Mouse (Mus musculus) midbrain, embryonic 12.5 days (tissue): Measurements from ENCODE around the gene Rasl11b. TPM values are rescaled to one million over a fixed set of nuclear protein-coding genes. Genes with fewer than 3 reads are reported as not detected.

Experiments used
- ATAC-seq: fragments of 200-750 bp; cut with Nextera tagmentation; 2 replicates; pipeline ENCODE4 v1.8.0; 2017; ENCODE audit warnings: low read depth, moderate TSS enrichment, moderate library complexity; ENCODE audit not compliant: low FRiP score
- H3K27ac ChIP-seq: fragments of 300-500 bp; sonication (generic); replicated peaks from 2 replicates; pipeline ENCODE4 v1.5.1; 2016; ENCODE audit warnings: mild to moderate bottlenecking
- H3K27me3 ChIP-seq: fragments of 300-500 bp; sonication (generic); 2 replicates; pipeline ENCODE4 v1.6.1; 2016; ENCODE audit warnings: mild to moderate bottlenecking
- H3K36me3 ChIP-seq: fragments of 300-500 bp; sonication (generic); 2 replicates; pipeline ENCODE4 v1.6.1; 2016
- H3K4me1 ChIP-seq: fragments of 300-500 bp; sonication (generic); 2 replicates; pipeline ENCODE4 v1.6.1; 2016
- H3K4me2 ChIP-seq: fragments of 300-500 bp; sonication (generic); replicated peaks from 2 replicates; pipeline ENCODE4 v1.6.1; 2016; ENCODE audit warnings: mild to moderate bottlenecking, moderate library complexity
- H3K4me3 ChIP-seq: fragments of 300-500 bp; sonication (generic); 2 replicates; pipeline ENCODE4 v1.5.1; 2016; ENCODE audit warnings: mild to moderate bottlenecking
- H3K9ac ChIP-seq: fragments of 300-500 bp; sonication (generic); replicated peaks from 2 replicates; pipeline ENCODE4 v1.6.1; 2016; ENCODE audit warnings: mild to moderate bottlenecking, moderate library complexity
- H3K9me3 ChIP-seq: fragments of 300-500 bp; sonication (generic); 2 replicates; pipeline ENCODE4 v1.6.1; 2016; ENCODE audit warnings: mild to moderate bottlenecking
- WGBS: fragments of 180-500 bp; shearing (Covaris S2); methylation state at CpG from one replicate; pipeline ENCODE4 v1.1.7; 2016; 5-methylcytosine and 5-hydroxymethylcytosine counted together
- polyA plus RNA-seq: library from polyadenylated mRNA; unstranded; fragments of >200 nt; fragmentation: Nextera tagmentation; extraction: Ambion mirVana; gene quantifications from 2 replicates; pipeline ENCODE4 v1.2.1, GENCODE M21; 2016

The Rasl11b gene
- polyA plus RNA-seq, 1 experiment from 2014 or later = 31.3 TPM

GRCm38 (mm10) chr5:74189484-74190160 is 5.5 kb upstream of the Rasl11b start:
- H3K27me3 ChIP-seq = peaks cover 53% of the 10 kb centered on the region
- H3K36me3 ChIP-seq = no peaks in the 10 kb centered on the region
- WGBS = 43% methylated on average over 9 of the region's 9 CpGs
- peaks cover 23% of the 10 kb centered on the region for H3K4me1 ChIP-seq
- ATAC-seq = no peak
- H3K9ac ChIP-seq = no peak overlapping the region
- no peak overlapping the region for H3K4me2 ChIP-seq
- H3K4me3 ChIP-seq = no peak overlapping the region
- H3K9me3 ChIP-seq = no peaks in the 10 kb centered on the region
- no peak overlapping the region for H3K27ac ChIP-seq

GRCm38 (mm10) chr5:74190161-74190491 is 5.0 kb upstream of the Rasl11b start:
- H3K36me3 ChIP-seq = no peaks in the 10 kb centered on the region
- H3K4me3 ChIP-seq = no peak overlapping the region
- no peak overlapping the region for H3K4me2 ChIP-seq
- peaks cover 49% of the 10 kb centered on the region for H3K27me3 ChIP-seq
- no peak overlapping the region for H3K9ac ChIP-seq
- H3K4me1 ChIP-seq = peaks cover 26% of the 10 kb centered on the region
- H3K27ac ChIP-seq = no peak overlapping the region
- ATAC-seq = no peak
- WGBS = 28% methylated on average over 9 of the region's 9 CpGs
- no peaks in the 10 kb centered on the region for H3K9me3 ChIP-seq

- Histone ChIP-seq H3K27ac (no peak overlapping the region), H3K4me1 (peaks cover 30% of the 10 kb centered on the region), H3K36me3 (no peaks in the 10 kb centered on the region), H3K27me3 (peaks cover 45% of the 10 kb centered on the region), H3K9me3 (no peaks in the 10 kb centered on the region), H3K4me2 (no peak overlapping the region), H3K4me3 (no peak overlapping the region), H3K9ac (no peak overlapping the region)
- no peak for ATAC-seq
- 73% methylated on average over 5 of the region's 5 CpGs for WGBS
Measured at GRCm38 (mm10) chr5:74190911-74191310, 4.2 kb upstream of the Rasl11b start.

GRCm38 (mm10) chr5:74193008-74193407 is 2.1 kb upstream of the Rasl11b start:
- Histone ChIP-seq H3K27ac (no peak overlapping the region), H3K9me3 (no peaks in the 10 kb centered on the region), H3K4me1 (peaks cover 46% of the 10 kb centered on the region), H3K27me3 (peaks cover 37% of the 10 kb centered on the region), H3K4me2 (no peak overlapping the region), H3K9ac (no peak overlapping the region), H3K36me3 (no peaks in the 10 kb centered on the region), H3K4me3 (no peak overlapping the region)
- no peak for ATAC-seq
- 60% methylated on average over 2 of the region's 2 CpGs for WGBS

- Histone ChIP-seq H3K4me3 (no peak overlapping the region), H3K36me3 (no peaks in the 10 kb centered on the region), H3K27me3 (peaks cover 33% of the 10 kb centered on the region), H3K9me3 (no peaks in the 10 kb centered on the region), H3K27ac (no peak overlapping the region), H3K4me1 (peaks cover 46% of the 10 kb centered on the region), H3K4me2 (no peak overlapping the region), H3K9ac (no peak overlapping the region)
- no peak for ATAC-seq
- WGBS = 40% methylated on average over 7 of the region's 7 CpGs
Measured at GRCm38 (mm10) chr5:74193626-74194025, 1.5 kb upstream of the Rasl11b start.

GRCm38 (mm10) chr5:74194027-74194840 is 852 bp upstream of the Rasl11b start:
- no peak overlapping the region for H3K27ac ChIP-seq

GRCm38 (mm10) chr5:74195614-74196306 is 674 bp downstream of the Rasl11b start:
- under 1% methylated on average over 27 of the region's 27 CpGs for WGBS
- peaks cover 6% of the 10 kb centered on the region; the same call in 1 of the 2 replicates for H3K36me3 ChIP-seq
- ATAC-seq = peak; percentile 35
- H3K9me3 ChIP-seq = no peaks in the 10 kb centered on the region
- peak overlapping the region; percentile 91 for H3K4me2 ChIP-seq
- H3K27me3 ChIP-seq = peaks cover 25% of the 10 kb centered on the region
- H3K9ac ChIP-seq = peak overlapping the region; percentile 82
- H3K27ac ChIP-seq = peak overlapping the region; percentile 67; the same call in 1 of the 2 replicates
- H3K4me1 ChIP-seq = peaks cover 34% of the 10 kb centered on the region
- H3K4me3 ChIP-seq = peak overlapping the region; percentile 81

More at GRCm38 (mm10) chr5:74194027-74194840, 852 bp upstream of the Rasl11b start:
- 27% methylated on average over 16 of the region's 16 CpGs for WGBS
- H3K36me3 ChIP-seq = no peaks in the 10 kb centered on the region
- peak overlapping the region; percentile 82; the same call in 1 of the 2 replicates for H3K9ac ChIP-seq
- peak overlapping the region; percentile 91 for H3K4me2 ChIP-seq
- H3K4me3 ChIP-seq = peak overlapping the region; percentile 81
- H3K9me3 ChIP-seq = no peaks in the 10 kb centered on the region
- H3K4me1 ChIP-seq = peaks cover 46% of the 10 kb centered on the region
- ATAC-seq = no peak; the same call in 1 of the 2 replicates
- H3K27me3 ChIP-seq = peaks cover 30% of the 10 kb centered on the region

- WGBS = 0% methylated on average over 4 of the region's 4 CpGs
- Histone ChIP-seq H3K9me3 (no peaks in the 10 kb centered on the region), H3K4me3 (peak overlapping the region; percentile 81), H3K9ac (no peak overlapping the region), H3K27ac (peak overlapping the region; percentile 67; the same call in 1 of the 2 replicates), H3K4me2 (peak overlapping the region; percentile 91), H3K4me1 (peaks cover 34% of the 10 kb centered on the region), H3K36me3 (peaks cover 6% of the 10 kb centered on the region; the same call in 1 of the 2 replicates), H3K27me3 (peaks cover 21% of the 10 kb centered on the region)
- ATAC-seq = no peak
Measured at GRCm38 (mm10) chr5:74196307-74196618, 1.2 kb downstream of the Rasl11b start.

GRCm38 (mm10) chr5:74197541-74198330 is 2.6 kb downstream of the Rasl11b start:
- Histone ChIP-seq H3K4me1 (peaks cover 34% of the 10 kb centered on the region), H3K9ac (no peak overlapping the region), H3K4me3 (no peak overlapping the region), H3K27me3 (peaks cover 11% of the 10 kb centered on the region), H3K27ac (no peak overlapping the region), H3K9me3 (no peaks in the 10 kb centered on the region), H3K4me2 (peak overlapping the region; percentile 15; the same call in 1 of the 2 replicates), H3K36me3 (peaks cover 6% of the 10 kb centered on the region; the same call in 1 of the 2 replicates)
- ATAC-seq = no peak
- 87% methylated on average over 22 of the region's 22 CpGs for WGBS

GRCm38 (mm10) chr5:74198446-74198845 is 3.4 kb downstream of the Rasl11b start:
- no peak overlapping the region for H3K4me2 ChIP-seq
- no peak overlapping the region for H3K9ac ChIP-seq
- H3K27me3 ChIP-seq = peaks cover 10% of the 10 kb centered on the region
- H3K4me1 ChIP-seq = peaks cover 34% of the 10 kb centered on the region
- WGBS = 86% methylated on average over 11 of the region's 11 CpGs
- H3K27ac ChIP-seq = no peak overlapping the region
- ATAC-seq = no peak
- H3K4me3 ChIP-seq = no peak overlapping the region
- H3K9me3 ChIP-seq = no peaks in the 10 kb centered on the region
- H3K36me3 ChIP-seq = peaks cover 6% of the 10 kb centered on the region; the same call in 1 of the 2 replicates

- Histone ChIP-seq H3K36me3 (peaks cover 6% of the 10 kb centered on the region; the same call in 1 of the 2 replicates), H3K27me3 (no peaks in the 10 kb centered on the region; the same call in none of the 2 replicates), H3K9me3 (no peaks in the 10 kb centered on the region), H3K4me1 (peaks cover 21% of the 10 kb centered on the region), H3K4me3 (no peak overlapping the region), H3K9ac (no peak overlapping the region), H3K4me2 (no peak overlapping the region), H3K27ac (no peak overlapping the region)
- no peak for ATAC-seq
- 90% methylated on average over 13 of the region's 13 CpGs for WGBS
Measured at GRCm38 (mm10) chr5:74199793-74200192, 4.7 kb downstream of the Rasl11b start.
